Mouse (Mus musculus) cortical plate, adult 2 months (tissue): ENCODE results near the gene Sez6l2.

Experiments
- CTCF ChIP-seq: fragments of 200-500 bp; IDR thresholded peaks from 2 replicates; pipeline ENCODE4 v1.5.1; 2011; ENCODE audit warnings: mild to moderate bottlenecking, control low read depth, low read length; ENCODE audit not compliant: insufficient read depth; ENCODE audit errors: extremely low read depth
- POLR2A ChIP-seq: fragments of 200-500 bp; IDR thresholded peaks from 2 replicates; pipeline ENCODE4 v1.6.1; 2011; ENCODE audit warnings: mild to moderate bottlenecking, low read length, control low read depth; ENCODE audit not compliant: insufficient read depth; ENCODE audit errors: extremely low read depth

DNA sequence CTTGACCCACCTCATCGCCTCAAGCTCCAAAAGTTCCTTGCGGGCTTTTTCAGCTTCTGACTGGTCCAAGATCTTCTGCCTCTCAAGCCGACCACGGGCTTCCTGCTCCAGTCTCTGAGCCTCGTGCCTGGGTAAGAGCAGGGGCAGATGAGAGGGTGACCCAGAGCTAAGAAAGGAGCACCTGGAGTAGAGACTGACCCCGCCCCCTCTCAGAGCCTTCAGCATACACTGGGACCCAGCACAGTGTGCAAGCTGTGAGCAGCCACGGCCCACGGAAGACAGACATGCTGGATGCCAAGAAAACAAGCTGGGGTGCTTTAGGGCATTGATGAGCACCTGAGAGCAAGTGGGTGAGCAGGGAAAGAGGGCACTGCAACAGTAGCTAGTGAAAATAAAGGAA, 38.5 kb downstream of the Sez6l2 start:
- TF ChIP-seq CTCF (no peak), POLR2A (no peak)
